8 mouse cellular contexts compared by ENCODE assay signal in genomic region chr13:59675151-59676011, GRCm38 (mm10). TPM values are rescaled to one million over a fixed set of nuclear protein-coding genes. Genes with fewer than 3 reads are reported as not detected.
DNase-seq lines count a peak whose midpoint lies in the region; ATAC-seq and TF ChIP-seq lines count a peak whose summit lies in the region.

TSS of gene Golm1 (minus strand) at chr13:59675811.

- peak; percentile 24 for TF ChIP-seq CTCF in intestine, postnatal 0 days (IDR thresholded peaks at IDR 0.05; ENCODE audit: low read depth)
- TF ChIP-seq CTCF in small intestine, adult 2 months (IDR thresholded peaks at IDR 0.05; ENCODE audit: extremely low read depth, insufficient read length, insufficient replicate concordance, low read depth, low read length) = no peak

- H3K36me3 ChIP-seq in intestine, postnatal 0 days (ENCODE audit: control insufficient read depth, insufficient read depth) = no peaks in the 10 kb centered on the region
- peaks cover 2% of the 10 kb centered on the region; the same call in 1 of the 2 replicates for H3K36me3 ChIP-seq in limb, embryonic 11.5 days (ENCODE audit: control insufficient read depth, insufficient read depth, low read length)
- no peaks in the 10 kb centered on the region for H3K36me3 ChIP-seq in midbrain, embryonic 11.5 days (ENCODE audit: control insufficient read depth, insufficient read depth, low read length)
- H3K36me3 ChIP-seq in small intestine, adult 2 months (ENCODE audit: control insufficient read depth, insufficient read depth, low read length) = no peaks in the 10 kb centered on the region; the same call in 1 of the 2 replicates

- WGBS in intestine, postnatal 0 days = under 1% methylated on average over 52 of the region's 61 CpGs
- WGBS in limb, embryonic 11.5 days = under 1% methylated on average over 47 of the region's 61 CpGs
- under 1% methylated on average over 52 of the region's 61 CpGs for WGBS in midbrain, embryonic 11.5 days
- under 1% methylated on average over 47 of the region's 61 CpGs for WGBS in small intestine, adult 2 months

- DNase-seq in 3134 (ENCODE audit: extremely low read depth, insufficient read length, low spot score) = peak; percentile 73
- peak; percentile 76 for DNase-seq in adrenal gland, adult 2 months
- DNase-seq in embryo, embryonic 11 days = peak; percentile 90
- peak; percentile 97 for DNase-seq in heart, adult 11 months
- DNase-seq in limb, embryonic 11.5 days (ENCODE audit: low spot score) = peak; percentile 79
- DNase-seq in midbrain, embryonic 11.5 days (ENCODE audit: low spot score, missing footprints) = peak; percentile 97

- H3K9ac ChIP-seq in intestine, postnatal 0 days (ENCODE audit: low read depth, low read length) = peak within 1 kb of the TSS; percentile 66
- peak within 1 kb of the TSS; percentile 82 for H3K9ac ChIP-seq in limb, embryonic 11.5 days (ENCODE audit: low read length)
- peak within 1 kb of the TSS; percentile 96 for H3K9ac ChIP-seq in midbrain, embryonic 11.5 days (ENCODE audit: low read length)

- H3K4me3 ChIP-seq in intestine, postnatal 0 days (ENCODE audit: low read depth, low read length) = peak within 1 kb of the TSS; percentile 81
- peak within 1 kb of the TSS; percentile 75 for H3K4me3 ChIP-seq in limb, embryonic 11.5 days (ENCODE audit: low read depth, low read length)
- H3K4me3 ChIP-seq in midbrain, embryonic 11.5 days (ENCODE audit: low read depth, low read length) = peak within 1 kb of the TSS; percentile 77
- peak within 1 kb of the TSS; percentile 95 for H3K4me3 ChIP-seq in small intestine, adult 2 months (ENCODE audit: low read depth, low read length)

- H3K27me3 ChIP-seq in intestine, postnatal 0 days (replicated peaks; ENCODE audit: control insufficient read depth, insufficient read depth, low read length) = no peaks in the 10 kb centered on the region
- H3K27me3 ChIP-seq in limb, embryonic 11.5 days (ENCODE audit: control insufficient read depth, insufficient read depth, low read length) = no peaks in the 10 kb centered on the region
- H3K27me3 ChIP-seq in midbrain, embryonic 11.5 days (ENCODE audit: control insufficient read depth, insufficient read depth, low read length) = no peaks in the 10 kb centered on the region
- no peaks in the 10 kb centered on the region for H3K27me3 ChIP-seq in small intestine, adult 2 months (ENCODE audit: control insufficient read depth, insufficient read depth, low read length)

- ATAC-seq in intestine, postnatal 0 days = peak; percentile 86
- ATAC-seq in limb, embryonic 11.5 days (ENCODE audit: insufficient number of reproducible peaks, low FRiP score, low TSS enrichment, low read depth) = peak; percentile 85
- ATAC-seq in midbrain, embryonic 11.5 days (ENCODE audit: low FRiP score) = peak; percentile 93

- TF ChIP-seq POLR2A in small intestine, adult 2 months (IDR thresholded peaks at IDR 0.05; ENCODE audit: low read depth, low read length) = peak; percentile 67; the same call in 1 of the 2 replicates

- no peaks in the 10 kb centered on the region for H3K4me1 ChIP-seq in intestine, postnatal 0 days (replicated peaks; ENCODE audit: control insufficient read depth, insufficient read depth, low read length)
- H3K4me1 ChIP-seq in limb, embryonic 11.5 days (ENCODE audit: control insufficient read depth, insufficient read depth, low read length) = peaks cover 6% of the 10 kb centered on the region
- peaks cover 15% of the 10 kb centered on the region for H3K4me1 ChIP-seq in midbrain, embryonic 11.5 days (ENCODE audit: control insufficient read depth, insufficient read depth, low read length)
- H3K4me1 ChIP-seq in small intestine, adult 2 months (ENCODE audit: control insufficient read depth, insufficient read depth, insufficient read length, low read length) = peaks cover 8% of the 10 kb centered on the region; the same call in 1 of the 2 replicates

- peak within 1 kb of the TSS; percentile 84 for H3K4me2 ChIP-seq in intestine, postnatal 0 days (replicated peaks; ENCODE audit: low read depth)
- peak within 1 kb of the TSS; percentile 80 for H3K4me2 ChIP-seq in limb, embryonic 11.5 days (ENCODE audit: low read depth, severe bottlenecking)
- H3K4me2 ChIP-seq in midbrain, embryonic 11.5 days = peak within 1 kb of the TSS; percentile 73

- H3K27ac ChIP-seq in intestine, postnatal 0 days (ENCODE audit: low read depth, low read length) = peak within 1 kb of the TSS; percentile 66
- H3K27ac ChIP-seq in limb, embryonic 11.5 days (replicated peaks; ENCODE audit: low read depth, low read length) = peak within 1 kb of the TSS; percentile 65
- peak within 1 kb of the TSS; percentile 84 for H3K27ac ChIP-seq in midbrain, embryonic 11.5 days (ENCODE audit: low read depth, low read length)
- H3K27ac ChIP-seq in small intestine, adult 2 months (ENCODE audit: insufficient read depth, low read depth, low read length) = peak within 1 kb of the TSS; percentile 30

- no peaks in the 10 kb centered on the region for H3K9me3 ChIP-seq in intestine, postnatal 0 days (ENCODE audit: control insufficient read depth)
- no peaks in the 10 kb centered on the region for H3K9me3 ChIP-seq in limb, embryonic 11.5 days (ENCODE audit: control insufficient read depth, low read length)
- H3K9me3 ChIP-seq in midbrain, embryonic 11.5 days (ENCODE audit: control insufficient read depth, low read length) = no peaks in the 10 kb centered on the region

RNA-seq across cellular contexts. Expression of gene Golm1, which starts in this region (rescaled TPM):
- 10 to 100 TPM in 1 of 2 experiments, 1 to 10 TPM in 1; 6.7 to 10.4 TPM for total RNA-seq in adrenal gland, adult 2 months (2021)
- polyA plus RNA-seq in adrenal gland, adult 2 months (2012; rRNA removed) = 1.2 and 1.4 TPM in 2 replicates
- 29.6 and 34.3 TPM in 2 replicates for polyA plus RNA-seq in intestine, postnatal 0 days (2015; fragmentation: Nextera tagmentation; extraction: Ambion mirVana)
- 67.2 and 71.1 TPM in 2 replicates for polyA plus RNA-seq in limb, embryonic 11.5 days (2014; fragmentation: Nextera tagmentation; extraction: Ambion mirVana)
- polyA plus RNA-seq in midbrain, embryonic 11.5 days (2014; fragmentation: Nextera tagmentation; extraction: Ambion mirVana) = 179 TPM in 2 replicates
- polyA plus RNA-seq in small intestine, adult 2 months (2012; rRNA removed) = 25.2 and 29.1 TPM in 2 replicates

Comparison
In these comparisons a context has a peak if more than half of its experiments do, and no peak if none do; other contexts are left out.
1. Peak in every context shown above with its lines: DNase-seq, ATAC-seq, H3K4me3 ChIP-seq and H3K27ac ChIP-seq.
2. RNA of gene Golm1 (polyA plus RNA-seq): 179 TPM in midbrain, embryonic 11.5 days, 67.2 to 71.1 TPM in limb, embryonic 11.5 days, 29.6 to 34.3 TPM in intestine, postnatal 0 days and 25.2 to 29.1 TPM in small intestine, adult 2 months; 1.2 to 1.4 TPM in adrenal gland, adult 2 months; every median in the first group is over 10 times any median in the second.
3. H3K27ac ChIP-seq: peak in every context shown above with its lines; median percentile 84 in midbrain, embryonic 11.5 days; 66 in intestine, postnatal 0 days; 65 in limb, embryonic 11.5 days; 30 in small intestine, adult 2 months.